Mouse (Mus musculus): ENCODE measurements around the gene Sema4d.

DNA sequence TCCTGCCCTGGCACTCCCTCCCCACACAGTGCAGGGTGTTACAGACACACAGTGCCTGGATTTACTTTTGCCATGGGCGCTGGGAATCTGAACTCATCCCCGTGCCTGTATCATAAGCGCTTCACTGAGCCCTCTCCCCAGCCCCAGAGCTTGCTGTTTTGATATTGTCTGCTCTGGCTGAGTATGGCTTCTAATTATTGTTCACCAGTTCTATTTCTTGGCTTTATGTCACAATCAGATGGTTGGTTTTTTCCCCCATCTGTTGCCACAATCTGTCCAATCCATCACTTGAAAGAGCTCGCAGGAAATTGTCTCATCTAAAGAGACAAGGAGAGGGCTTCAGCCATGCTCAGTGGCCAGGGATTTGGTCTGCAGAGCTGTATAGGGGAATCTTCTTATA is 12.1 kb upstream of the Sema4d start:
- TF ChIP-seq CTCF (conservative IDR thresholded peaks at IDR 0.05; ENCODE audit: low read length) = no peak
- no peak for TF ChIP-seq POU5F1 (IDR thresholded peaks at IDR 0.05; ENCODE audit: borderline replicate concordance, low read length)

All from E14TG2a.4 (cell line).